Mouse (Mus musculus) urinary bladder, adult 18-20 months (tissue): Measurements from ENCODE around the gene Gm37240.
A peak's percentile ranks its signal among the peaks of the same experiment; 100 is the strongest.

Source experiments
- DNase-seq, 2 experiments: peaks; one replicate each; pipeline ENCODE4 v3.0.0; 2022; ENCODE audit warnings: low spot score in 2 of 2, mixed read lengths in 2 of 2

Gene Gm37240

DNA sequence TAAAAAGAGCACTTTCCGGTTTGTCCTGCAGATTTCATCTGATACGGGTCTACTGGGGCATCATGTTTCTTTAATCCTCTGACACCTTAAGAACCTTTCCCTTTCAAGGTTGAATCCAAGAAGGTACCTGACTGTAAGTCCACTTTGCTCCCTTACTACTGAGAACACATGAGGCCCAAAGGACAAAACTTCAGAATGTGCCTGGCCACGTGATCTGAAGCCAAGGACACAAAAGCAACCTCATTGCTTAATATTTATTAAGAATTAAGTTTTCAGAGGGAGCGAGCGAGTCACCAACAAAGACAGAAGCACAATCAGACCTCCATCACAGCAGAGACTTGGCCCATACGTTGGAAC is 1112.3 kb downstream of the Gm37240 start:
- DNase-seq, result no peak

DNA sequence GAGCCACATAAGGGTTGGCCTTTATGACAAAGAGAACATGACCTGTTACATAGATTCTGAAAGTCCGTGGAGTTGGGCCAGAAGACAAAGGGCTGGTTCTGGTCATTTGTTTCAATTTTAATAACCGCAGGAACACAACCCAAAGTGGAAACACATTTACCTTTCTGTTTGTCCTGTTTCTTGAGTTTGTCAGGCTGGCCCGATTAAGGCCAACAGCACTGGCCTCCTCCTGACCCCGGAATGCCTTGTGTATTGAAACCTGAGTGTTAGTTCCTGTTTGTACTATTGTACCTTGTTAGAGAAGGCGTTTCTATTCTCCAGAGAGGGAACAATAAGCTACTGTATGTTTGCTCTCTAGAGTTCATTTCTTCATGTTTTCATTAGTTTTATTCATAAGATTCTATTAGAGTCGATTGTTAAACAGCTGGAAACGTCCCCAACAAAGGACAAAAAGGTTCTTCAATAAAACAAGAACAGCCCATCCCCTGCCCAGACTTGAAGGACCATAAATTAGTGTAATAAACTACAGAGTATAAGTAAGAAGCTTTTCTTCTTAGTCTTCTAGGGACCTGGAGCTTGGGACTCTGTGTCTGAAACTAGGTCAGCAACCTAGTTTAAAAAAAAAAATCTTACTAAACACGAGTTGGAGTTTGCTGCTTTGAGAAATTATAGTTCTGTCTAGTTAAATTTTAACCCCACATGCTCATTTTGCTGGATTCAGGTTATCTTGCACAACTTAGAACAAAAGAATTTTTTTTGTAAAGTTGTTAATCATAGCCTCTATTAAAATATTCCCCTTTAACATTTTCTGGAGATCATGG is 1112.9 kb downstream of the Gm37240 start:
- DNase-seq, result no peak

GRCm38 (mm10) chr3:84771980-84772379 is 1115.3 kb downstream of the Gm37240 start:
- DNase-seq, result no peak

DNA sequence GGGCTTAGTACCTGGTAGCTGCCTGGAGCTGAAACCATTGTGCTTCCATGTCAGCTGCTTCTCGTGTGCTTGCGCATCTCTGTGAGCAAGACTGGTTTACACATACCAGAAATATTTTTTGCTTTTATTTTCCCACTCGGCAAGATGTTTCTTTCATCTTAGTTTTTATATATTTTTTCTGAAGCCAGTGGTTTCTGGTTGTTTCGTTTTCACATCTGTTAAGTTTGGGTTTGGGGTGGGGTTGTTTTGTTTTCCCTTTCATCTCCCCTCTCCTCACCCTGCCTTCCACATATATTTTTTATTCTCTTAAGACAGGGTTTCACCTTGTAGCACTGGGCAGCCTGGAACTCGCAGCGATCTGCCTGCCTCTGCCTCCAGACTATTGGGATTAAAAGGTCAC is 1116.8 kb downstream of the Gm37240 start:
- no peak for DNase-seq

DNA sequence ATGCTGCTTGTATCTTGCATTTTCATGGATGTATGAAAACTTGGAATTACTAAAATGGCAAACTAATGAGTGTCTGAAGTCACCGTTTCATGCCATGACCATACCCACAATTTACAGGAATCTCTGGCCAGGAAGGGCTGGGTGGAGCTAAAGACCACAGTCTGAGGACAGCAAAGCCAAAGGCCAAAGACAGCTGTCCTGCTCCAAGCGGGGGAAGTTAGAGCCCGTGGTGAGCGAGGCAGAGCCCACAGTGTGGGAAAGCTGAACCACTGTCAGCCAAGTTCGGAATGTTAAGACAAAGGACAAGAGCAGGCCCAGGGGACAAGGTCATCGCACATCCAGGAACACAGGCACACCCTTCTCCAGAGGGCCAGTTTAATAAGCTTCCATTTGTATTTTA is 1117.9 kb downstream of the Gm37240 start:
- no peak for DNase-seq

- DNase-seq, result no peak
Observed at GRCm38 (mm10) chr3:84768940-84769339, 1118.4 kb downstream of the Gm37240 start.

GRCm38 (mm10) chr3:84753816-84754215 is 1133.5 kb downstream of the Gm37240 start:
- no peak for DNase-seq

- no peak for DNase-seq
Observed at GRCm38 (mm10) chr3:84749222-84749621, 1138.1 kb downstream of the Gm37240 start.

DNA sequence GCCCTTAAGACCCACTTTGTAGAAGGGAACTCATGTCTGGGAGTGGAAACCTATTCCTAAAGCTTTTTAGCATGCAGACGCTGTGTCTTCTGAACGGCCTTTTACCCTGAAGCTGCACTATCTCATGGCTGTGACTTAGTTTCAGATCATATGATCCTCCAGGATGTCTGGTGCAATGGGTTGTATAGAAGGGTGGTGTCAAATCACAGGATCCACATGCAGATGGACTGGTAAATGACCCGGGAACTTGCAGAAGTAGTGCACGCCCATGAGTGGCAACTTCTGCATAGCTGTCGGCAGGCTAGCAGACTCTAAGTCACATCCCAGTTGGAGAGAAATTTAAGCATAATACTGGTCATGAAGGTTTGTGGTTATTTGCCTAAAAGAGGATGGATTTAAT is 1139.2 kb downstream of the Gm37240 start:
- DNase-seq, result no peak

GRCm38 (mm10) chr3:84745537-84746189 is 1141.7 kb downstream of the Gm37240 start:
- DNase-seq, result peak in 1 of 2 experiments; percentile 68

GRCm38 (mm10) chr3:84744707-84745106 is 1142.6 kb downstream of the Gm37240 start:
- DNase-seq, result peak in 1 of 2 experiments; percentile 43

DNA sequence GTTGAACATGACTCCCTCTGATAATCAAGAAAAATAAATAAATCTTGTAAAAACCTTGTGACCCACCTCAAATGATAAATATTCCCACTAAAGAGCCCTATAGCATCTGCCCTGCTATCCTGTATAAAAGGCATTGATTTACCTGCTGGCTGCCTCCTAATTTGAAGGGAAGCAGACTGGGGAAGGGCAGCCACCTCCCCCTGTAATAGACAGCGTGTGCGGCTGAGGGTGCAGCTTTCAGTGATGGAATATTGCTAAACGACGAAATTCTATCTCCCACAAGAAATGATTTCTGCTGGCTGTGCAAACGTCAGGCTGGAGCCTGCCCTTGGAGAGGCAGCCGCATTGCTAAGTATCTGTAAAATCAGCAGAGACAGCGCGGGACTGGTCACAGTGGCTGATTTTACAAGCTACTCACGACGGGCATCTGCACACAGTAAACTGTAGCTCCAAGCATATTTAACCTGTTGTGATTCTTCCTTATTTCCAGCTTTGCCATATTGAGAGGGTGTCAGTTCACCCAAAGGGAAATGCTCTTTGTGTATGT is 1147.2 kb downstream of the Gm37240 start:
- DNase-seq, result no peak

DNA sequence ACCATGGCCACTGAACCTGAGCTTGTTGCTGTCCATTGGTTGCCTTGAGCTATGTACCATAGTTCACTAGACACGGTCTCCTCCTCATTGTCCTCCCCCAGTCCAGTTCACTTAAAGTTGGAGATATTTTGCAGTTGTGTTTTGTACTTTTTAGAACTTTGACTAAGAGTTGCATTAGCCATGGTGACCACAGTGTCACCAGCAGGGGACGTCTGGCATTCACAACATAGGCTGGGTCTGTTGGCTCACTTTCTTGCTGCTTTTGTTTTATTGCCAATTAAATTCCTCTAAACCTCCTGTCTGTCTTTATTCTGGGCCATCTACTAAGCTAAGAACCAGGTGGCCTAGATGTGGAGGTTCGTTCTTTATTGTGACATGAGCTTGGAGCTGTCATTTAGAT is 1150.2 kb downstream of the Gm37240 start:
- DNase-seq, result no peak

DNA sequence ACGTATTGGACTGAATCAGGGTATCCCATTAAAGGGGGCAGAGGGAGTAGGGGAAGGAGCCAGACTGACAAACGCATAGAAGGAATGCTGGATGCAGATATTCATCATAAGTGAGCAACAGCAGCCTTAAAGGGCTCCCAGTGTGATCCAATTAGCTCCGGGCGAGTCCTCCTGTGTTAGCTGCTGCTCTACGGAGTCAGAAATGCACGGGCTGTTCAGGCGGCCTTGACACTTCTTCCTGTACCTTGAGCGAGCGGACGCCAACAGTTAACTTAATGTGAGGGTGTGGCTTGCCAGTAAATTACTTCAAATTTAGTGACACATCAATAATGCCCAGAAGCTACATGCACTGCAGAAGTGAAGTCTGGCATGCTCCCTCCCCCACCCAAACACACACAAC is 1151.6 kb downstream of the Gm37240 start:
- no peak for DNase-seq

- no peak for DNase-seq
Observed at GRCm38 (mm10) chr3:84732516-84732915, 1154.8 kb downstream of the Gm37240 start.

- DNase-seq, result no peak
Observed at GRCm38 (mm10) chr3:84732016-84732502, 1155.3 kb downstream of the Gm37240 start.

- DNase-seq, result no peak
Observed at GRCm38 (mm10) chr3:84731403-84732015, 1155.8 kb downstream of the Gm37240 start.

GRCm38 (mm10) chr3:84731003-84731402 is 1156.3 kb downstream of the Gm37240 start:
- no peak for DNase-seq

- DNase-seq, result no peak
Observed at GRCm38 (mm10) chr3:84729806-84730205, 1157.5 kb downstream of the Gm37240 start.

- no peak for DNase-seq
Observed at GRCm38 (mm10) chr3:84723996-84724395, 1163.3 kb downstream of the Gm37240 start.

GRCm38 (mm10) chr3:84722680-84723079 is 1164.6 kb downstream of the Gm37240 start:
- no peak for DNase-seq

GRCm38 (mm10) chr3:84715073-84715768 is 1172.1 kb downstream of the Gm37240 start:
- DNase-seq, result no peak
